Mouse (Mus musculus) lung, adult 2 months (tissue): Measurements from ENCODE around the gene Rad23a. TPM values are rescaled to one million over a fixed set of nuclear protein-coding genes. Genes with fewer than 3 reads are reported as not detected.

Experiments used
- DNase-seq: peaks from one replicate; pipeline ENCODE4 v3.0.0; 2022
- H3K4me1 ChIP-seq: fragments of 200-500 bp; 2 replicates; pipeline ENCODE4 v1.6.1; 2011; ENCODE audit warnings: low read length; ENCODE audit not compliant: control insufficient read depth, insufficient read depth
- H3K4me3 ChIP-seq: fragments of 200-500 bp; replicated peaks from 2 replicates; pipeline ENCODE3; 2011; ENCODE audit warnings: low read depth, mild to moderate bottlenecking, control low read depth, low read length; ENCODE audit errors: extremely low read depth
- CTCF ChIP-seq: fragments of 200-500 bp; IDR thresholded peaks from 2 replicates; pipeline ENCODE4 v1.5.1; 2011; ENCODE audit warnings: mild to moderate bottlenecking, low read length, control low read depth; ENCODE audit not compliant: insufficient read depth
- POLR2A ChIP-seq: fragments of 200-500 bp; IDR thresholded peaks from 2 replicates; pipeline ENCODE4 v1.6.1; 2011; ENCODE audit warnings: low read depth, mild to moderate bottlenecking, control low read depth, low read length, borderline replicate concordance; ENCODE audit errors: extremely low read depth
- WGBS: fragments of 180-500 bp; shearing (Covaris S2); methylation state at CpG from one replicate; pipeline ENCODE4 v1.1.7; 2018; 5-methylcytosine and 5-hydroxymethylcytosine counted together
- polyA plus RNA-seq: library from polyadenylated mRNA; depleted of rRNA; stranded (reverse); fragments of >200 nt; gene quantifications from 2 replicates; pipeline ENCODE4 v1.2.3, GENCODE M21; 2012

The Rad23a gene
- polyA plus RNA-seq, 1 experiment, result 75.9 TPM

DNA sequence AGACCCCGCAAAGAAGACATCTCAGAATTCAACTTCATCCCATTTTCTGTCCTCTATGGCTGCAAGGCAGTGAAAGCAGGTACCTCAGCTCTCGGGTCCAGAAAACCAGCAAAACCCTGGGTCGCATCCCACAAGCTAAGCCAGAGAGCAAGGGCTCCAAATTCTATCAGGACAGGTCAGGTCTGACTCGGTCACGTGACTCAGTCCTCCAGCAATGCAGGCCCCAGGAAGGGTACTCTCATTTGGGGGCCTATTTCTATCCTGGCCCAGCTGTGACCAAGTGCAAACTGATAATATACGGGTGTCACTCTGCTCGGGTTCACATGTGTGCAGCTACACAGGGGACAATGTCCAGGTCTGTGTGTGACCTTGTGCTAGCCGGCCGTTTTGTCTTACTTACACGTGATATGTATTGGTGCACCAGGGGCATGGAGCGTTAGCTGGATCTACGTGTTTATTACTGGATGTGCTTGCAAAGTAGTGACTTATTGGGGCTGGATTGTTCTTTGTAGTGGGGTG lies 48.0 kb downstream of the Rad23a start:
- peaks cover 29% of the 10 kb centered on the region for H3K4me1 ChIP-seq

DNA sequence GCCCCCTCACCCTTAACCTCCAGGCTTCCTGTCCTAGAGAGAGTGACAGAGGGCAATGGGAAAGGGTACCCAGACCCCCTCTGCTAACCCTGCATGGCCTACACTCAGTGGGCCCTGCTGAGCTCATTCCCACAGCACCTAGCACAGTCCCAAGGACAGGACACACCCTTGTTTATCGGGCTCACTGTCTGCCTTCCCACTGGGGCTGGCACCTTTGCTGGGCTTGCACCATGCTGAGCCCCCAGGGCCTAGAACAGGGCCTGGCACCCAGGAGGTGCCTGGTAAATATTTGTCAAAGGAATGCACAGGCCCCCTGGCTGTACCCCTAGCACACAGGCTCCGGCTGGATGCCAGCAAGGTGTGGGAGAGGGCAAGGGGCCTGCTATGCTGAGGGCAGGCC lies 49.9 kb downstream of the Rad23a start:
- TF ChIP-seq POLR2A, result no peak
- no peak for TF ChIP-seq CTCF
- 38% methylated on average over 2 of the region's 2 CpGs for WGBS
- no peak overlapping the region for H3K4me3 ChIP-seq
- no peak for DNase-seq
- H3K4me1 ChIP-seq, result peaks cover 36% of the 10 kb centered on the region

More for the DNA sequence above, 48.0 kb downstream of the Rad23a start:
- no peak overlapping the region for H3K4me3 ChIP-seq
- WGBS, result 74% methylated on average over 12 of the region's 12 CpGs
- no peak for TF ChIP-seq POLR2A
- TF ChIP-seq CTCF, result no peak
- DNase-seq, result no peak

DNA sequence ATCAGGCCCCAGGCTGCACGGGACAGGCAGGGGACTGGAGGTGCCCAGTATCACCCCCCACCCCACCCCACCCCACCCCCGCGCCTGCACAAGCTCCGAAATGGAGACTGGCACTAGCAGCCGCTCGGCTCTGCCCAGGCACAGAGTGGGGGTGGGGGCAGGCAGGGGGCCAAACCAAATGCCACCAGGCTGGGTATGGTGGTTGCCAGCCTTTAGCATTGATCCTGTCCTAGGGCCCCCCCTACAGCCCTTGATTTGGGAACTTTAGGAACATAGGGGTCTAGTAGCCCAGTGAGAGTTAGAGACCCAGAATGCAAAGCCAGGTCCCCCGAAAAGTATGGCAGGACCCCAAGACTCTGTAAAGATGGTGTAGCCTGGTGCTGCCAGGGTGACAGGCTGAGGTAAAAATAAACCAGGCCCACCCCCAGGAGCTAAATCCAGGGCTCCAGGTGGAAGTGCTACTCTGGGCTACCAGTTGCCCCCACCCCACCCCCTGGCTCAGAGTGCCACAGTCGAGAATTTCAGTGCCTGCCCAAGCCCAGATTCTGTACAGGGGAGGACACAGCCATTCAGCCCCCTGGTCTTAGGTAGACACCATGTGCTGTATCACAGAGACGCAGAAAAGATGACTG lies 50.5 kb downstream of the Rad23a start:
- 63% methylated on average over 9 of the region's 9 CpGs for WGBS
- H3K4me3 ChIP-seq, result no peak overlapping the region
- peaks cover 41% of the 10 kb centered on the region for H3K4me1 ChIP-seq
- no peak for DNase-seq
- TF ChIP-seq CTCF (no peak), POLR2A (no peak)

DNA sequence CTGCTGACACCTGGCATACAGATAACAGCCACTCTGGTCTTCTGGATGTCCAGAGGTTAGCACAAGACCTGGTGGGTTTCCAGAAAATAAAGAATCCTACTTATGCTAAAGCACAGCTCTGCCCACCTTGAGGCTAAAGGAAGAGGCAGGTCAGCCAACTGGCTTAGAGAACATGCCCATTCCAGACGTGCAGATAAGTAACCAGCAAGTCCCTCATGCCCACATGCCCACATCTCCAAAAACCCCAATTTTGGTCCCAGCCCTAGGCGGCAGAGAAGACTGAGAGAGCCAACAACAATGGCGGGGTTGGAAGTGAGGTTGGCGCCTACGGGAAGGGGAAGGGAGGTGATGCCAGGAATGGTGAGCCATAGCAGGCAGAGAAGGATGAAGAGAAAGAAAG lies 51.1 kb downstream of the Rad23a start:
- Histone ChIP-seq H3K4me3 (no peak overlapping the region), H3K4me1 (peaks cover 42% of the 10 kb centered on the region)
- no peak for TF ChIP-seq CTCF
- no peak for TF ChIP-seq POLR2A
- 59% methylated on average over 5 of the region's 5 CpGs for whole genome bisulfite sequencing
- DNase-seq, result no peak

DNA sequence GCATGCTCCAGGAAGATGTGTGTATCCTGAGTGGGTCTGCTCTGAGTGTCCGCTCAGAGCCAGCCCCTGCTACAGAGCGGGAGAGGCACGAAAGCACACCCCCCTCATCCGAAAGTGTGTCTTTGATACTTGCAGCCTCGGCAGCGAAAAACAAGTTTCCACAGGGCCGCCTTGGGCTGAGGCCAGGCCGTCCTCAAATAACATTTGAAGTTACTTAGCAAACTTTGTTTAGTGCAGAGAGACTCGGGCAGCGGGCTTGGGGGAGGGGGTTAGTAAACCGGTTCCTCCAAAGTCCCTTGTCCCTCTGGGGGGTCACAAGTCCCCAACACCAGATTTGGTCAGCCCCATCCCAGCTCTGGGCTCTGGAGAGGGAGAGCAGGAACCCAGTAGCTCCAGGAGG lies 51.6 kb downstream of the Rad23a start:
- DNase-seq, result peak; percentile 74
- peaks cover 43% of the 10 kb centered on the region for H3K4me1 ChIP-seq
- no peak overlapping the region for H3K4me3 ChIP-seq
- TF ChIP-seq CTCF (no peak), POLR2A (no peak)
- 30% methylated on average over 11 of the region's 11 CpGs for WGBS

DNA sequence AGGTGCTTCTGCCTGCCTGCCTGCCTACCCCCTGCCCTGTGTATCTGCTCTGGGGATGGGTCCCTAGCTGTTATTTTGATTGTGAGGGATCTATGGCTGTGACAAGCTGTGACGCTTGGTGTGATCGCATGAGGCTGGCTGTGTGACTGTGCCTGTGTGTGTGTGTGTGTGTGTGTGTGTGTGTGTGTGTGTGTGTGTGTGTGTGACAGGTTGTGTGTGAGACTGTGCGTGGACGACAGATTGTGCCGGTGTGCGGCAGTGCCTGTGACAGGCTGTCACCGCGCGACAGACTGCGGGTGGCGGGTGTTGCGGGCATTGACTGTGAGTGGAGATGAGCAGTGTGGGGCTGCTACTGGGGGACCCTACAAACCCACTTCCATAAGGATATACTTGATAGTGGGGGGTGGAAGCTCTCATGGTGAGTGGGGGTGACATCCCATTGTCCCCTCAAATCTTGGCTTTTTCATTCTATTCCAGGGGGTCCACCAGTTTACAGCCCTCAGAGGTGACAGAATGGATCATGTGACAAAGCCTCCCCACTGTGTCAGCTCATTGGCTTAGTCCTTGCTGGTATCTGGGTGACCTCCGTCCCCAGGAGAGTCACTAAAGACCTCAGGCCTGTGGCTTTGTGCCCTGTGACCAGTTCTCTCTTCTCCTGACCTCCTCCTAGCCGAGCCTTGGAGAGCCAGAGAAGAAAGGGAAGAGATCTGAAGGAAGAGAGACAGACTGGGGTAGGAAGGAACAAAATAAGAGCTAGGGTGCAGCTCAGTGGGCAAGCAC lies 52.8 kb downstream of the Rad23a start:
- Histone ChIP-seq H3K4me1 (peaks cover 43% of the 10 kb centered on the region), H3K4me3 (no peak overlapping the region)
- WGBS, result 76% methylated on average over 14 of the region's 14 CpGs
- TF ChIP-seq CTCF (no peak), POLR2A (no peak)
- DNase-seq, result no peak

DNA sequence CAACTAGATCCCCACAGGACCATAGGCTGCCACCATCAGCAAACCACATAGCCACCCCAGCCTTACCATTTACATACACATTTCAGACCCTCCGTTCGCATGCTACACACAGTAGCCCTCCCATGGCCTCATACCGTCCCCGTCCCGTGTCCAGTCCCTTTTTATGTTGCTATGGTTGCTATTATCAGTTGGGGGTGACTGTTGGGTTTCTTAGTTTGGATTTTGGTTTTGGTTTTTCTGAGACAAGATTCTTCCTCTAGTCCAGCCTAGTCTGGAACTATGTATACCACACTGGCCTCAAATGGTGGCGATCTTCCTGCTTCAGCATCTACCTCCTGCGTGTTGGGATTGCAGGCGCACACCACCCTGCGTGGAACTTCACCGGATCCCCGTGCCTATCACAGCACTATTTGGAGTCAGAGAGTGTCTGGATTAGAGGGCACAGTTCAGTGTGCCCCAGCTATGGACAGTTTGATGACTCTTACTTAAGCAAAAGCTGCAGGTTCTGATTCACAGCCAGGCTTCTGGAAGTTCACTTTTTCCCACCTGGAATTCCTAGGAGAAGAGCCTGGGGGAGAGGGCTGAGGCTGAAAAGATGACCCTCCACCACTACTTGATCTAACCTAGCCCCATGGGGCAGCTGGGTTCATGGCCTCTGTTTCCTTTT lies 53.5 kb downstream of the Rad23a start:
- DNase-seq, result no peak
- Histone ChIP-seq H3K4me1 (peaks cover 45% of the 10 kb centered on the region), H3K4me3 (no peak overlapping the region)
- 70% methylated on average over 11 of the region's 11 CpGs for WGBS
- TF ChIP-seq POLR2A (no peak), CTCF (no peak)

DNA sequence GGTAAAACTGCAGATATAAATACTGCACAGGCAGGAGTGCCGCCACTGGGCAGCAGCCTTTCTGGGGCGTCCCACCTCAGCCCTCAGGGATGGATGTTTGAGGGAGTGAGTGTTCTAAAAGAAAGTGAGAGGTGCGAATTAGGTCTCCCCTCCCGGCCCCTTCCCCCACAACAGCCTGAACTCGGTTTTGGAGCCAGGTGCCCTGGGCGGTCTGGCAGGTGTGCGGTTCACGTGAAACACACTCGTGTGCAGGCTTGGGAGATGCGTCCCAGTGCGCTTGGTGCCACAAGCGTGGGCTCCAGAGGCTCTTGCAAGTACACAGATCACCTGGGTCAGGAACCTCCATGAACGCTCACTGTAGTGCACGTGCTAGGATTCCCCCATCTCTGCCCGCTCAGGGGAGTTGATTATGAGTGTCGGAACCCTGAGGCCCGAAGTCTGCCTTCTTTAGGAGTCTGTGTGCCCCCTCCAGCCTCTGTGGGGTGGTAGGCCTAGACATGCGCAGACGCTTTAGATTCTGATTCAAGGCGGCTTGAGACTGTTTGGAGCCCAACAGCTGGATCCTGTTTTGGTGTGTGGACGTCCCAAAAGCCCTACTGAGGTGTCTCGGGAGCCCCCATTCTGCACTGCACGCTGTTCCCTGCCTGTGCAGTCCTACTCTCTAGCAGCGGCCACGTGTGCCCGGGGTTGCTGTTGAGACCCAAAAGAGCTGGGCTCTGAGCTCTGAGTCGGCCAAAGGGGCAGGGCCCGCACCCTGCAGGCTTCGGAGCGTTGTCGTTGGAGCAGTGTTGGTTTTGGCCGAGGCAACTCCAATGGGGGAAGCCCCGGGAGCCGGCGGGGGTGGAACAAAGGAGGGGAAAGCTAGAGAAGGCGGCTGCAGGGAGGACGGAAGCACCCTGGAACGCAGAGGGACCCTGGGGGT lies 54.4 kb downstream of the Rad23a start:
- Histone ChIP-seq H3K4me3 (no peak overlapping the region), H3K4me1 (peaks cover 49% of the 10 kb centered on the region)
- no peak for TF ChIP-seq POLR2A
- no peak for TF ChIP-seq CTCF
- DNase-seq, result peak; percentile 64
- WGBS, result 48% methylated on average over 38 of the region's 38 CpGs

DNA sequence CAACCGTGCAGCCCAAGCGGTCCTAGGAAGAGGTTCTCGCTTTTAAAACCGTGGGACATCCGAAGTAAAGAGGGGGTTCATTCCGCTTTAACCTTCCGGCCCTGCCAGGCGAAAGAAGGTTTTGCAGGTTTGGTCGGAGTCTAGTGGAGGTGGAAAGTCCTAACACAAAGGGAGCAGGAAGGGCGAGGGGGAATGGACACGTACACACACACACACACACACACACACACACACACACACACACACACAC lies 55.0 kb downstream of the Rad23a start:
- WGBS, result 58% methylated on average over 11 of the region's 11 CpGs
- H3K4me1 ChIP-seq, result peaks cover 43% of the 10 kb centered on the region
- TF ChIP-seq POLR2A (no peak), CTCF (no peak)
- H3K4me3 ChIP-seq, result no peak overlapping the region
- DNase-seq, result no peak
